Mouse (Mus musculus) limb, embryonic 10.5 days (tissue): Measurements from ENCODE around the gene Blnk. TPM values are rescaled to one million over a fixed set of nuclear protein-coding genes. Genes with fewer than 3 reads are reported as not detected.

Experiments
- DNase-seq: peaks from one replicate; pipeline ENCODE4 v3.0.0-alpha.2; 2017; ENCODE audit warnings: low spot score
- H3K27ac ChIP-seq: fragments of 300-500 bp; sonication (generic); 2 replicates; pipeline ENCODE4 v1.5.1; 2016; ENCODE audit warnings: mild to moderate bottlenecking
- H3K27me3 ChIP-seq: fragments of 300-500 bp; sonication (generic); 2 replicates; pipeline ENCODE4 v1.6.1; 2016; ENCODE audit warnings: low read depth, mild to moderate bottlenecking; ENCODE audit not compliant: poor library complexity, severe bottlenecking
- H3K36me3 ChIP-seq: fragments of 300-500 bp; sonication (generic); 2 replicates; pipeline ENCODE4 v1.6.1; 2016; ENCODE audit warnings: mild to moderate bottlenecking, moderate library complexity
- H3K4me1 ChIP-seq: fragments of 300-500 bp; sonication (generic); 2 replicates; pipeline ENCODE4 v1.6.1; 2016
- H3K4me3 ChIP-seq: fragments of 300-500 bp; sonication (generic); 2 replicates; pipeline ENCODE4 v1.5.1; 2016; ENCODE audit warnings: mild to moderate bottlenecking, moderate library complexity
- H3K9me3 ChIP-seq: fragments of 300-500 bp; sonication (generic); replicated peaks from 2 replicates; pipeline ENCODE4 v1.6.1; 2016; ENCODE audit warnings: mild to moderate bottlenecking
- WGBS: fragments of 180-500 bp; shearing (Covaris S2); methylation state at CpG from one replicate; pipeline ENCODE4 v1.1.7; 2016; 5-methylcytosine and 5-hydroxymethylcytosine counted together
- polyA plus RNA-seq: library from polyadenylated mRNA; unstranded; fragments of >200 nt; fragmentation: Nextera tagmentation; extraction: Ambion mirVana; gene quantifications from 2 replicates; pipeline ENCODE4 v1.2.1, GENCODE M21; 2016

Blnk gene
- polyA plus RNA-seq, 1 experiment from 2014 or later: 0.93 TPM

DNA sequence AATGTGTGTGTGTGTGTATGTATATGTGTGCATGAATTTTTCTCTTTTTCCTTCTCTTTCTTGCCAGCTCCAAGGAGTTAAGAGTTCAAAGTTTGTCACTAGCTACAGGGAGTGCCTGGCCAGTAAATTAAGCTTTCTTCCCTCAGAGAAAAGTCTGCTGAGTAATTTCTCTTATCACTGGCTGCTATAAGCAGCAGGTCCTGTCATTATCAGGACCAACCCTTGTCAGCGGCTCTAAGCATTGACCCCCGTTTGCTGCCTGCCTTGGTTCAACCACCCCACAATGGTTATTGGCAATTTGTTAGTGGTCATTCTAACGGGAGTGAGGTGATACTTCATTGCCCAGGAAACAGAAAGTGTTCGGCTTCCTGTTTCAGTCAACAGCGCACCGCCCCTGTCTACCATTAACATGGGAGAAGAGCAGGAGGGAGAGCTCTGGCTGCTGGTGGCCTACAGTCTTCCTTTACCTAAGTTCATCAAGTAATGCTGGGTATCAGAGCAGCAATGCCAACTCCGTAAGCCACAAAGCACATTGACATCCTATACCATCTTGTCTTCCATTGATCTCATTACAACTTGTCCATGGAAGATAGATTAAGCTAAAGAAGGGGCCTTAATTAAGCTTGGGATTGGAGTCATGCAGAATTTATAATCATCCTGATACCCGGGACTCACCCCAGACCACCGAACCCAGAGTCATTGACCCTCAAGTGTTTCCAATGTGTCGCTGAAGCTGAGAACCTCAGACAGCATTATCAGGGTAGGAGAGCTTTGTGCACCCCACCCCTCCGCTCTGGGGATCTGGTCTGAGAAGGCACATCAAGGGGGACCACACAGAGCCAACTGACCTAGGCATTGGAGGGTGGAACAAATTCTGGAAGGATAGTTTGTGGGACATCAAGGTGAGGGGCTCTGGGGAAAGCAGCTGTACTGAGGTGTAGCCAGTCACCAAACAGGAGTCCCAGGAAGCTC, 17.1 kb downstream of the Blnk start:
- no peaks in the 10 kb centered on the region for H3K36me3 ChIP-seq
- H3K27ac ChIP-seq: no peak overlapping the region
- DNase-seq: no peak
- H3K4me3 ChIP-seq: no peak overlapping the region
- H3K9me3 ChIP-seq: no peaks in the 10 kb centered on the region
- H3K4me1 ChIP-seq: no peaks in the 10 kb centered on the region
- 78% methylated on average over 11 of the region's 11 CpGs for WGBS
- no peaks in the 10 kb centered on the region for H3K27me3 ChIP-seq

DNA sequence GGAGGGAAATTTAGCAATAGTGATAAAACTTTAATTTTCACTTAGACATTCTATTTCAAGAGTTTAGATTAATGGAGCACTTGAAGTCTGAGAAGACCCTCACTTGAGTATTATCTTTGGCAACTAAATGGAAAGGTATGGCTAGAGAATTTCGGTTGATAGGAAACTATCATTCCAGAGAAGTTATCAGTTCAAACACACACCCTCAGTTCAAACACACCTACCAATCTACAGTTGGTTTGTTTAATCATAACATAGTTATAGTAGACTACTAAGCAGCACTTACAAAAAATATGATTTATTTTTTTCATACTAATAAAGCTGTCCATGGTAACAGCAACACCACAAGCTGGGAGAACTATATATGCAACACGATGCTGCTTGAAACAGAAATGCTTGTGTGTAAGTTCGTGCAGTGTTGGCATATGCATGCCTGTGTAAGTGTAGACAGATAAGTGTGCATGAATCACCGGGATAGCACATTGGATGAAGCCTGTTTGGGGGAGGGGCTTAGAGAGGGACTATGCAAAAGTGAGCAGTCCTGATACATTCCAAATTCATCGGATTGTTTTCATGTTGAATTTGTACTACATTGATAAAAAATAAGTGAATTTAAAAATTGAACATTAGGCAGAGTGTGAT, 22.9 kb downstream of the Blnk start:
- Histone ChIP-seq H3K9me3 (no peaks in the 10 kb centered on the region), H3K27me3 (no peaks in the 10 kb centered on the region), H3K36me3 (no peaks in the 10 kb centered on the region), H3K4me1 (no peaks in the 10 kb centered on the region), H3K27ac (no peak overlapping the region), H3K4me3 (no peak overlapping the region)
- WGBS: 93% methylated on average over 5 of the region's 5 CpGs
- DNase-seq: no peak

DNA sequence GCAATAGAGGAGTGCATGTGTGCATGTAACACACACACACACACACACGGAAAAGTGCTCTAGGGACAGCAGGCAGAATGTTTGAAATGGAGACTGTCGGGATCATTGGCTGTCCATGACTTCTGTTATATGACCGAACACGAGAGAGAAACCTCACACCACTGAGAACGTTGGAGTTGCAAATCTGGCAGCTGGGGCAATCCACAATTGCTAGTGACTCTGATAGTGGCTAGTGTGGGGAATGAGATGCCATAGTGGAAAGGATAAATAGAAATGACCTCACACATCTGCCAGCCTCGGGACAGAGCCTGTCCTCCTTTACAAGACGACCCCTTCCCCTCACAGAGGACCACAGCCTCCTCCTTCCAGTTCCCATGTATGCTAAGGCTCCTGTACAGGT, 23.6 kb downstream of the Blnk start:
- no peaks in the 10 kb centered on the region for H3K36me3 ChIP-seq
- no peak overlapping the region for H3K4me3 ChIP-seq
- no peaks in the 10 kb centered on the region for H3K27me3 ChIP-seq
- DNase-seq: no peak
- no peaks in the 10 kb centered on the region for H3K4me1 ChIP-seq
- no peaks in the 10 kb centered on the region for H3K9me3 ChIP-seq
- H3K27ac ChIP-seq: no peak overlapping the region
- 85% methylated on average over 7 of the region's 7 CpGs for WGBS

DNA sequence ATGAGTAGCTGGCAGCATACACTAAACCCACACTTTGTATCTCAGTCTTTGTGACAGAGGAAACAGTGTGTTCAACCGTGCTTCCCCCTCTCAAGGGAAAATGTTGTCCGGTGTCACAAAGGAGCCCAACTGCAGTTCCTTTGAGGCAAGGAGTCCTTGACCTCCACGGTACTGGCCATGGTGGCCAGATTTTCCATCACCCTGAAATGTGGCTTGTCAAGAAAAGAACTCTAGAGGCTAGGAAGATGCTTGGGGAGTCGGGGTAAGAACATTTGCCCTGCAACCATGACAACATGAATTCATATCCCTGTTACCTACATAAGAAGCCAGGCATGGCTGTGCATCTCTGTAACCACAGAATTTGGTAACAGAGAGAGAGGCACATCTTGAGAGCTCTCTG, 24.0 kb downstream of the Blnk start:
- H3K27me3 ChIP-seq: no peaks in the 10 kb centered on the region
- 81% methylated on average over 4 of the region's 4 CpGs for WGBS

DNA sequence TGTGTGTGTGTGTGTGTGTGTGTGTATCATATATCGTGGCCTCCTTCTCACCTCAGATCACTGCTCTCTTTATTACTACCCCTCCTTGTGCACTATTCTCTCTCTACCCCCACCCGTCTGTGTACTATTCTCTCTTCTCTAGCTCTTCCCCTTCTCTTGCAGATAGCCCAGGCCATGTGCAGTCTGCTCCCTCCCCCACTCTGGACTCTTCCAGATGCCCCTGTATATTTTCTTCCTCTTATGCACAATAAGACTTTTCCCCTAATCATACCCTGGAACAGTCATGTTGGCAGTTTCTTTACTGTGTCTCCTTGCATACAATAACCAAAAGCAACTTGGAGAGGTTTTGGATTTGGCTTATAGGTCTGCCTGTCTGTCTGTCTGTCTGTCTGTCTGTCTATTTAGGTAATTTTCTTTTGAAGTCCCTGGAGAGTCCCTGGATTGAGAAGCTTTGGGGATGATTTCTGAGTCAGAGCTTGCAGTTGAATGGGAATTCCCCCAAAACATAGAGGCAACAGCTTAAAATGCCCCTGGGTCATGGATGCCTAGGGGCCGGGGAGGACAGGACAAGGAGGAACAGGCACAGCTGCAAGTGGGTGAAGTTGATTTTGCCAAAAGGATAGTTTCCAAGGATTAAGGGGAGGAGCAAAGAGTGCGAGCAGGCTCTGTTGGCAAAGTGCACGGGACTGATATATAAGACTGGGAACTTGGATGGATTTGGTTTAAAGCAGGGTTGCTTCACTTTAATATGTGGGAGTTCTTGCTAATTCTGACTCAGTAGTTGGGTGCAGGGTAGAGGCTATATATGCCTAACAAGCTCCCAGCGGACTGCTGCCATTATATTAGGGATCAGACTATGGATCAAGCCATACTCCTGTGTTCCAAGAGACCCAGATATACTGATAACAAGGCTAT, 29.1 kb downstream of the Blnk start:
- Histone ChIP-seq H3K4me3 (no peak overlapping the region), H3K36me3 (no peaks in the 10 kb centered on the region), H3K9me3 (no peaks in the 10 kb centered on the region), H3K27ac (no peak overlapping the region), H3K27me3 (no peaks in the 10 kb centered on the region), H3K4me1 (no peaks in the 10 kb centered on the region)
- 83% methylated on average over 6 of the region's 6 CpGs for WGBS
- no peak for DNase-seq

More for the DNA sequence above, 24.0 kb downstream of the Blnk start:
- H3K4me1 ChIP-seq: no peaks in the 10 kb centered on the region
- H3K36me3 ChIP-seq: no peaks in the 10 kb centered on the region
- H3K27ac ChIP-seq: no peak overlapping the region
- H3K4me3 ChIP-seq: no peak overlapping the region
- no peaks in the 10 kb centered on the region for H3K9me3 ChIP-seq
- no peak for DNase-seq

DNA sequence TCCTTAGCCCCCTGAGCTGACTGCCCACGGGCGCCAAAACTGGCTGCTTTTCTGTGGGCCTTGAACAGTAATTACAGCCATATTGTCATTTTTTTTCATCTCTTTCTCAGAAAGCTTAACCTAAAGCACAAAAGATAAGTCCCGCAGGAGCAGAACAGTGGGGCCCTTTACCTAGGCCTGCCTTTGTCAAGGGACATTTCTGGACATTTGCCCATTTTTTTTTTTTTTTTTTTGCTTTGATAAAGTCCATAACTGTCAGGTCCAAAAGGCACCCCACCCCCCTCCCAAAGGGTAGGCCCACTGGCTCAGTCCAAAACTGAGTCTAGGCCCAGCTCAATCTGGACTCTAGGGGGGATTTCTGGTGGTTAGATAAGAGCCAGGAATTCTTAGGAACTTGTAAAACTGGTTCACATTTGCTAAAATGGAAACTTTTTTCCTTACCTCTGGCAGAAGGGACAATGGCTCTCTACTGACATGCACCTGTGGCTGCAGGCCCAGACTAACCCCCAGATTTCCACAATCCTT, 29.9 kb downstream of the Blnk start:
- no peaks in the 10 kb centered on the region for H3K9me3 ChIP-seq
- H3K36me3 ChIP-seq: no peaks in the 10 kb centered on the region
- H3K4me3 ChIP-seq: no peak overlapping the region
- WGBS: 89% methylated on average over 3 of the region's 3 CpGs
- no peak overlapping the region for H3K27ac ChIP-seq
- H3K4me1 ChIP-seq: no peaks in the 10 kb centered on the region
- no peaks in the 10 kb centered on the region for H3K27me3 ChIP-seq
- DNase-seq: no peak

DNA sequence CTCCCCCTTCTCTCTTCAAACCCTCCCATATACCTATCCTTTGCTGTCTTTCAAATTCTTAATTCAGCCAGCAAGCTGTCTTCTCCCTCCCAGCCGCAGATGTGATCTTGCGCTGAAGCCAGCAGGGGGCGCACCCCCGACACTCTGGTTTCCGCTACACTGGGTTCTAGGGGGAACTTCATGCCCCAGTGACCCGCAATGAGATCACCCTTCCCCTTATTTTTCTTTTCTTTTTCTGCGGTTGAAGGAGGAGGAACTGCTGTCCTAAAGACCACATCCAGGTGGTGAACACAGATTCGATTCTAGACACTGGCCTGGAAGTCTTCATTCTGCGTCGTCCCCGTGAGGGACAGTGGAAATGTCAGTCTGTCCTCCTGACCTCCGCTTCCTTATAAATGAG, 31.3 kb downstream of the Blnk start:
- 51% methylated on average over 12 of the region's 12 CpGs for WGBS
- DNase-seq: peak; percentile 67
- Histone ChIP-seq H3K27me3 (no peaks in the 10 kb centered on the region), H3K36me3 (no peaks in the 10 kb centered on the region), H3K4me3 (no peak overlapping the region), H3K4me1 (no peaks in the 10 kb centered on the region), H3K9me3 (no peaks in the 10 kb centered on the region), H3K27ac (no peak overlapping the region)

DNA sequence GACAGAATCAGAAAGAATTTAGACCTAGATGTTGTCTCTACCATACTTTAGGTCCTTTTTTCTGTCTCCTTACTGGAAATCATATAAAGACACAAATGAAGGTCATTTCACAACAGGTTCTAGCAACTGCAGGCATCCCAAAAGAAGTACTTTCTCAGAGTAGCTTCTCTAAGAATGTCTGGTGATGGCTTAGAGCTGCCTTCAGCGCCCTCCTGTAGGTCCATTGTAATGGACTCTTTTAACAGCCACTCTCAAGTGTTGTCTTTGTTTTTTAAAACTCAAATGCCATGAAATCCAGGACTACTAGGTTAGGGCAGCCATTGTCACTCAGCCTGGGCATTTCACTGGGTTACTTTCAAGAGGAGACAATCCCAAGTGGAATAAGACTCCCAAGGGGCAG, 35.4 kb downstream of the Blnk start:
- H3K4me3 ChIP-seq: no peak overlapping the region
- DNase-seq: no peak
- H3K9me3 ChIP-seq: no peaks in the 10 kb centered on the region
- 42% methylated on average over 1 of the region's 1 CpGs for WGBS
- H3K4me1 ChIP-seq: no peaks in the 10 kb centered on the region
- no peaks in the 10 kb centered on the region for H3K27me3 ChIP-seq
- no peak overlapping the region for H3K27ac ChIP-seq
- no peaks in the 10 kb centered on the region for H3K36me3 ChIP-seq

DNA sequence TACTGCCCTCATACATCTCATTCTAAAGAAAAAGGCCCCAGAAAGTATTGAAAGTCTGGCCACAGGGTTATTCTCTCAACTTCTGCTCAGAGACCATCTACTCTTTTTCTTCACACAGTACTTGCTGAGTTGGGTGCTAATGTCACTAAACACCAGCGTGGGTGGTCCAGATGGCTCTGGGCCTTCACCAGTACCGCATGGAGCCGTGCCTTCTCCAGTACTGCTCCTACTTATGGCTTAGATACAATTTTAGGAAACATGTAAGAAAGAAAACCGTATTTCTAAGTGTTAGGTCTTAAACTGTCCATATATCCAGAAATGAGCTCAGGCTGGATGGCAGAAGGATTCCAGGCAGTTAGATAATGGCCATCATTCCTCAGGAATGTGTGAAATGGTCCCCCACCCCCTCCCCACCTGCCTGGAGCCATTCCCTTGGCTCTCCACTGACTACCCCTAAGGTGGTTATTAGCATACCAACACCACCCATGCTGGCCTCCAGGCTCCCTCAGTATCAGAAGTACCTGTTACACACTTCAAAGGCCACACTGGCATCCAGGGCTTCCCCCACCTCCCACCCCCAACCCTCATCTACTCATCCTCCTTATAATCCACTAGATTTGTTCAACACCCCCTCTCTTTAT, 47.3 kb downstream of the Blnk start:
- Histone ChIP-seq H3K27me3 (no peaks in the 10 kb centered on the region), H3K4me3 (no peak overlapping the region), H3K9me3 (no peaks in the 10 kb centered on the region), H3K36me3 (no peaks in the 10 kb centered on the region), H3K4me1 (no peaks in the 10 kb centered on the region), H3K27ac (no peak overlapping the region)
- 85% methylated on average over 4 of the region's 4 CpGs for WGBS
- no peak for DNase-seq

DNA sequence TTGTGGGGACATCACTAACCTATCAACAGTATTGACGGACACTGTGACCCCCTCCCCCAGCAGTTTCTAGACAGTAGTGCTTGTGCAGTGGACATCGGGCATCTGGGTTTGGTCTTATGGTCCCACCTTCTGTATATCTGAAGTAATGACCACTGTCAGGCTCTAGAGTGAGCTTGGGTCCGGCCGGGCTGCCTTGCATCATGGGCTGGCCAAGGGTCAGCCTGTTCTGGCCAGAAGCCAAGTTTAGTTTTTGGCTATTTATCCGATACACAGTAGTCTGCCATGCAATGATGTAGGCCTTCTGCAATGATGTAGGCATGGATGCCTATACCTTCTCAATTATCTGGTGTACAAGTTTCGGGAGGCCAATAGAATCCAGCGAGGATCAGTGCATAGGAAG, 50.8 kb downstream of the Blnk start:
- no peaks in the 10 kb centered on the region for H3K9me3 ChIP-seq
- H3K27ac ChIP-seq: no peak overlapping the region
- H3K36me3 ChIP-seq: no peaks in the 10 kb centered on the region
- WGBS: 95% methylated on average over 7 of the region's 7 CpGs
- no peak overlapping the region for H3K4me3 ChIP-seq
- H3K4me1 ChIP-seq: no peaks in the 10 kb centered on the region
- DNase-seq: no peak
- no peaks in the 10 kb centered on the region for H3K27me3 ChIP-seq

DNA sequence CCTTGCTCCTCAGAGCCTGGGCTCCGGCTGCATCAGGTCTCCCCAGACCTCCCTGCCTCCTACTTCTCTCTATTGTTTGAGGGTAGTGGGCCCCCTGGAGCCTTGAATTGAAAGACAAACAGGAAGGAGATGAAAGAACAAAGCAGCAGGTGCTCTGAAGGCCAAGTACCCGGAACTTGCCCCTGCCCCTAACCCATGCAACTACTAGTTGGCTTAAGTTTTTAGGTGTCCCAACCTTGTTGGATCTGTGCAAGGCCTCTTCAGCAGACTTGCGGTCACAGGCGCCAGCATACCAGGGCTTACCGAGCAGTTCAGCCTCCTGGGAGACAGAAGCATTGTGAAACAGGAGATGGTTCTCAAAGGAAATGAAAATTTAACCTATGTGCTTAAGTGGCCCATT, 58.3 kb downstream of the Blnk start:
- H3K9me3 ChIP-seq: no peaks in the 10 kb centered on the region

DNA sequence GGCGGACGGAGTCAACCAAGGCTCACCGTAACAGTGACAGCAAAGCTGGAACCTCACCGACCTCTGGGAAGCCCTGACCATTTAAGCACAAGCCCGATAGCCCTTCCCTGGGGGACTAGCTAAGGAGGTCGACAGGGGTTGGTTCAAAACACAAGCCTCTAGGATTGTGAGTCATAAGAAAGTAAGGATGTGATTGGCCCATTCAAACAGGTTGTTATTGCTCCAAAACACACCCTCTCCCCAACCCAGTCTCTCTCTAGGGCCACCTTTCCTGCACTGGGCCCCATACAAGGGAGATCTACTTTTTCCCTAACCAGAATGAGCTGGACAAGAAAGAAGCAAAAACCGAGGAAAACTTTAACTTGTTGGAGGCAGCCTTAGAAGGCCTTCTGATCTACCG, 59.0 kb downstream of the Blnk start:
- Histone ChIP-seq H3K4me3 (no peak overlapping the region), H3K27me3 (no peaks in the 10 kb centered on the region), H3K9me3 (no peaks in the 10 kb centered on the region), H3K27ac (no peak overlapping the region), H3K4me1 (peaks cover 5% of the 10 kb centered on the region; the same call in 1 of the 2 replicates), H3K36me3 (no peaks in the 10 kb centered on the region)
- DNase-seq: no peak
- WGBS: 47% methylated on average over 8 of the region's 8 CpGs

More for the DNA sequence above, 58.3 kb downstream of the Blnk start:
- H3K27ac ChIP-seq: no peak overlapping the region
- no peaks in the 10 kb centered on the region for H3K36me3 ChIP-seq
- H3K4me1 ChIP-seq: peaks cover 5% of the 10 kb centered on the region; the same call in 1 of the 2 replicates
- 61% methylated on average over 5 of the region's 5 CpGs for WGBS
- H3K4me3 ChIP-seq: no peak overlapping the region
- H3K27me3 ChIP-seq: no peaks in the 10 kb centered on the region
- DNase-seq: no peak
